Mouse (Mus musculus) limb, embryonic 13.5 days (tissue): ENCODE measurements at regions not wholly inside any gene's neighbourhood (a gene's known extent, or its start where the extent isn't known, plus 50 kb on each side); places are given as distances from the start of the nearest gene placed in this dataset.

Experiments used
- ATAC-seq: fragments of 200-750 bp; cut with Nextera tagmentation; 2 replicates; pipeline ENCODE4 v1.8.0; 2017; ENCODE audit warnings: low read depth, moderate number of reproducible peaks, moderate TSS enrichment; ENCODE audit not compliant: low FRiP score
- H3K27ac ChIP-seq: fragments of 300-500 bp; sonication (generic); 2 replicates; pipeline ENCODE4 v1.5.1; 2015; ENCODE audit warnings: inconsistent platforms, mild to moderate bottlenecking, moderate library complexity
- H3K27me3 ChIP-seq: fragments of 300-500 bp; sonication (generic); 2 replicates; pipeline ENCODE4 v1.6.1; 2015; ENCODE audit warnings: mild to moderate bottlenecking, inconsistent platforms
- H3K36me3 ChIP-seq: fragments of 300-500 bp; sonication (generic); 2 replicates; pipeline ENCODE4 v1.6.1; 2015; ENCODE audit warnings: inconsistent platforms, mild to moderate bottlenecking, moderate library complexity
- H3K4me1 ChIP-seq: fragments of 300-500 bp; sonication (generic); 2 replicates; pipeline ENCODE4 v1.6.1; 2015; ENCODE audit warnings: inconsistent platforms
- H3K4me2 ChIP-seq: fragments of 300-500 bp; sonication (generic); replicated peaks from 2 replicates; pipeline ENCODE4 v1.6.1; 2015; ENCODE audit warnings: inconsistent platforms, mild to moderate bottlenecking, moderate library complexity
- H3K4me3 ChIP-seq: fragments of 300-500 bp; sonication (generic); 2 replicates; pipeline ENCODE4 v1.5.1; 2015; ENCODE audit warnings: moderate library complexity, mild to moderate bottlenecking, inconsistent platforms
- H3K9ac ChIP-seq: fragments of 300-500 bp; sonication (generic); 2 replicates; pipeline ENCODE4 v1.6.1; 2015; ENCODE audit warnings: mild to moderate bottlenecking, inconsistent platforms
- H3K9me3 ChIP-seq: fragments of 300-500 bp; sonication (generic); 2 replicates; pipeline ENCODE4 v1.6.1; 2016; ENCODE audit warnings: inconsistent platforms
- WGBS: fragments of 180-500 bp; shearing (Covaris S2); methylation state at CpG from one replicate; pipeline ENCODE4 v1.1.7; 2015; 5-methylcytosine and 5-hydroxymethylcytosine counted together

DNA sequence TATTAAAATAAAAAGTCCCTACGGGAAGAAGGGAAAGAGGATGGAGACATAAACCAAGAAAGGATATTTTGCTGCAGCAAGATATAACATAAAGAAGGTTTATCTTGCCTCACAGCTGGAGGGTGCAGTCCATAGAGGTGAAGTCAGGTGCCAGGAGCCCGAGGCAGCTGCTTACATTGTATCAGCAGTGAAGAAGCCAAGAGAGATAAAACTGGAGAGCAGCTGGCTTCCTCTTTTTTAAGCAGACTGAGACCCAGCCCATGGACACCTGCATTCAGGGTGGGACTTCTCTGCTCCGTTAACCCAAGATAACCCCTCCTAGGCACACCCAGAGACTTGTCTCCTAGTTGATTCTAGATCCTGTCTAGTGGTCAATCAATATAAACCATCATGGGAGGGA is 147.6 kb downstream of the Ttc8 start:
- H3K36me3 ChIP-seq: no peaks in the 10 kb centered on the region
- H3K27me3 ChIP-seq: no peaks in the 10 kb centered on the region
- no peaks in the 10 kb centered on the region for H3K9me3 ChIP-seq
- H3K4me3 ChIP-seq: no peak overlapping the region
- WGBS: 72% methylated on average over 3 of the region's 3 CpGs
- H3K4me1 ChIP-seq: no peaks in the 10 kb centered on the region
- ATAC-seq: no peak
- H3K27ac ChIP-seq: no peak overlapping the region
- no peak overlapping the region for H3K4me2 ChIP-seq
- no peak overlapping the region for H3K9ac ChIP-seq

GRCm38 (mm10) chr12:99073766-99074165 is 153.4 kb downstream of the Ttc8 start:
- no peak overlapping the region for H3K27ac ChIP-seq
- no peak overlapping the region for H3K9ac ChIP-seq
- no peaks in the 10 kb centered on the region for H3K36me3 ChIP-seq
- WGBS: 87% methylated on average over 5 of the region's 5 CpGs
- ATAC-seq: no peak
- no peaks in the 10 kb centered on the region for H3K27me3 ChIP-seq
- H3K4me1 ChIP-seq: no peaks in the 10 kb centered on the region
- no peaks in the 10 kb centered on the region for H3K9me3 ChIP-seq
- H3K4me3 ChIP-seq: no peak overlapping the region
- no peak overlapping the region for H3K4me2 ChIP-seq

DNA sequence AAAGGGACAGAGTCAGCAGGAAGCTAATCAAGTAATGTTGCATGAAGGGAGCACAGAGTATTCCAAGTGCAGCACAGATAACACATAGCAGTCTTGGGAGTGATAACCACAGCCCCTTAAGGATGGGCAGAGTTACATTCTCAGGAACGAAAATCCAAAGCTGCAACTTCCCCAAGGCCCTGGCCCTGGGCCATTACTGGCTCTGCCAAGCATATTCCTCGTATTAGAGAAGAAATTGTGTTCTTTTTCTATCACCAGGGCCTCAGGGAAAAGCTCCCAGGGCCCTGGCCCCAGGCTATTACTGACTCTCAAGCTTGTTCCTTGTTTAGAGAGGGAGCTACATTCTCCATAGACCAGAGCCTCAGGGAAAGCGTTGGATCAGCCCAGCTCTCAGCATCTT is 157.0 kb downstream of the Ttc8 start:
- no peak for ATAC-seq
- Histone ChIP-seq H3K9me3 (no peaks in the 10 kb centered on the region), H3K27me3 (no peaks in the 10 kb centered on the region), H3K4me2 (no peak overlapping the region), H3K4me3 (no peak overlapping the region), H3K27ac (no peak overlapping the region), H3K9ac (no peak overlapping the region), H3K36me3 (no peaks in the 10 kb centered on the region), H3K4me1 (no peaks in the 10 kb centered on the region)
- WGBS: 75% methylated on average over 3 of the region's 3 CpGs

- no peaks in the 10 kb centered on the region for H3K9me3 ChIP-seq
- no peak for ATAC-seq
- WGBS: 79% methylated on average over 1 of the region's 1 CpGs
Observed at GRCm38 (mm10) chr12:99079873-99080272, 159.5 kb downstream of the Ttc8 start.

DNA sequence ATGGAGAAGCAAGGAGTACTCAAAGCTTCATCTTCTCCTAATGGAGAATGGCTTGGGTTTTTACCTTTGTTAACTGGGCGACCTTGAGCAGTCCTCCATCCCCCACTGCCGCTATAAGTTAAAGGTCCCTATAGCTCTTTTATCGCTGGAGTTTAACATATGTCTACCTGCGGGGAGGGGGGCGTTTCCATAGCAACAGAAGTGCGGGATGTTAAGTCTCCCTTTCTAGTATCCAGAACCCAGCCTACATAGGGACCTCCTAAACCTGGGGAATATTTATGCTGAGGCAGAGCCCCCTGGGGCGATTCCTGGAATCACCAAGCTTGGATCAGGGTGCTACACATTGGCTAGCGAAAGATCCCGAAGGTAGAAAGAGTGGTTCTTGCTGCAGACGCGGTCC is 163.2 kb downstream of the Ttc8 start:
- Histone ChIP-seq H3K4me1 (peaks cover 9% of the 10 kb centered on the region; the same call in 1 of the 2 replicates), H3K27me3 (peaks cover 11% of the 10 kb centered on the region), H3K27ac (no peak overlapping the region), H3K4me2 (peak overlapping the region; percentile 24; the same call in 1 of the 2 replicates), H3K36me3 (no peaks in the 10 kb centered on the region), H3K9ac (no peak overlapping the region), H3K4me3 (no peak overlapping the region), H3K9me3 (no peaks in the 10 kb centered on the region)
- WGBS: 41% methylated on average over 11 of the region's 11 CpGs
- ATAC-seq: no peak

More at GRCm38 (mm10) chr12:99079873-99080272, 159.5 kb downstream of the Ttc8 start:
- H3K4me2 ChIP-seq: no peak overlapping the region
- H3K4me1 ChIP-seq: peaks cover 4% of the 10 kb centered on the region; the same call in 1 of the 2 replicates
- no peak overlapping the region for H3K4me3 ChIP-seq
- no peak overlapping the region for H3K27ac ChIP-seq
- no peak overlapping the region for H3K9ac ChIP-seq
- peaks cover 11% of the 10 kb centered on the region for H3K27me3 ChIP-seq
- H3K36me3 ChIP-seq: no peaks in the 10 kb centered on the region

DNA sequence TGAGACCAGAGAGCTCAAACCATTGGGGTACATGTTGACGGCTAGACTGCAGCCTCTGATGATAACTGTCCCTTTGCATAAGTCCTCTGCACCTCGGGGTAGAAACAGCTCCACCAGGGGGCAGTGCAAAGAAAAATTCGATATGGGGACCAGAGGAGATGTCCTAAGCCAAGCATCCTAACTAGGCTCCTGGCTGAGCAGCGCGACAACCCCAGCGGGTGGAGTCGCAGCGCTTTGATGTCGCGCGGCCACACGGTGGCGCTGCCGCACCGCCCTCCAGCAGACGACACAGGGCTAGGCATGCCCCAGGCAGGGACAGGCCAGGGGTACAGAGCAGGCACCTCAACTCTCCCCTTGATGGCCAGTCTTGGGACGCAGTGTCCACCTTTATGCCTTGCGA is 163.8 kb downstream of the Ttc8 start:
- no peak overlapping the region for H3K4me3 ChIP-seq
- WGBS: 5% methylated on average over 18 of the region's 18 CpGs
- H3K9ac ChIP-seq: no peak overlapping the region
- peaks cover 9% of the 10 kb centered on the region; the same call in 1 of the 2 replicates for H3K4me1 ChIP-seq
- peak overlapping the region; percentile 24 for H3K4me2 ChIP-seq
- no peaks in the 10 kb centered on the region for H3K36me3 ChIP-seq
- no peaks in the 10 kb centered on the region for H3K9me3 ChIP-seq
- no peak overlapping the region for H3K27ac ChIP-seq
- ATAC-seq: peak; percentile 89
- peaks cover 11% of the 10 kb centered on the region for H3K27me3 ChIP-seq

DNA sequence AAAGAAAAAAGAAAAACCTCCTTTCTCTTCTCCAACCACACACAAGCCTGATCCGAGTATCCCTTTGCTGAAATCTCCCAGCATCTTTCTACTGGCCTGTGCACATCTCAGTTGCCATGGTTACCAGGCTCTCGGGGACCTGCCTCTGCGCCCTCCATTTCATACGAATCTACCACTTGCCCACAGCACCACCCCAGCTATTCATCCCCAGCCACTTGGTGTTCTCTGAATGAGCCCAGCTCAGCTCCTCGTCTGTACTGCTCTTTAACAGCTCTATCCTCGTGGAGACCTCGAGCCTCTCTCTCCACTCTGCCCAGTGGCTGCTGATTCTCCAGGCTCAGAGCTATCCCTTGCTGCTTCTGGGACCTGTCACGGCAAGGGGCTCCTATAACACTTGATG is 166.9 kb downstream of the Ttc8 start:
- ATAC-seq: no peak
- Histone ChIP-seq H3K36me3 (no peaks in the 10 kb centered on the region), H3K4me2 (no peak overlapping the region), H3K4me1 (peaks cover 9% of the 10 kb centered on the region; the same call in 1 of the 2 replicates), H3K27me3 (peaks cover 14% of the 10 kb centered on the region), H3K9me3 (no peaks in the 10 kb centered on the region), H3K4me3 (no peak overlapping the region), H3K9ac (no peak overlapping the region), H3K27ac (no peak overlapping the region)
- WGBS: 41% methylated on average over 8 of the region's 8 CpGs

DNA sequence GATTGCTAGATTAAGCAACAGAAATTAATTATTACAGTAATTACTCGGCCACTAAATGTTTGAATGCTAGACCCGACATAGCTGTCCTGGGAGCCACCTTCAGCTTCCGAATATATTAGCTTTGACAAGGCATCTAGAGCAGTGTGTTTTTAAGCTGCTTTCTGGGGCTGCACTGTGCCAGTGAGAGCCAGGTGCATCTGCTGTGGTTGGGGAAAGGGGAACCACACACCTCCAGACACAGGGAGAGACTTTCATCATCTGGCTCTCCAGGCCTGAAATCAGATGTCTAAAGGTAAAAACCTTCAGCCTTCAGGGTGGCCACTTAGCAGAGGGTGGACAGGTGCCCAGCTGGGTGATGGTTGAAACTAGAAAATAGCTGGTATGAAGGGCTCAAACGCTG is 171.4 kb downstream of the Ttc8 start:
- Histone ChIP-seq H3K9ac (no peak overlapping the region), H3K4me2 (no peak overlapping the region), H3K27ac (no peak overlapping the region), H3K36me3 (no peaks in the 10 kb centered on the region), H3K9me3 (no peaks in the 10 kb centered on the region), H3K4me1 (0 out of 2 replicates have a peak, but pooled peaks cover 5% of the 10 kb centered on the region), H3K4me3 (no peak overlapping the region), H3K27me3 (0 out of 2 replicates have a peak, but pooled peaks cover 3% of the 10 kb centered on the region)
- no peak for ATAC-seq
- WGBS: 66% methylated on average over 4 of the region's 4 CpGs

GRCm38 (mm10) chr12:99093151-99093550 is 172.8 kb downstream of the Ttc8 start:
- Histone ChIP-seq H3K9me3 (no peaks in the 10 kb centered on the region), H3K4me3 (no peak overlapping the region), H3K27ac (no peak overlapping the region), H3K27me3 (0 out of 2 replicates have a peak, but pooled peaks cover 3% of the 10 kb centered on the region), H3K36me3 (no peaks in the 10 kb centered on the region), H3K4me1 (0 out of 2 replicates have a peak, but pooled peaks cover 4% of the 10 kb centered on the region), H3K9ac (no peak overlapping the region), H3K4me2 (no peak overlapping the region)
- no peak for ATAC-seq
- 55% methylated on average over 3 of the region's 3 CpGs for WGBS

DNA sequence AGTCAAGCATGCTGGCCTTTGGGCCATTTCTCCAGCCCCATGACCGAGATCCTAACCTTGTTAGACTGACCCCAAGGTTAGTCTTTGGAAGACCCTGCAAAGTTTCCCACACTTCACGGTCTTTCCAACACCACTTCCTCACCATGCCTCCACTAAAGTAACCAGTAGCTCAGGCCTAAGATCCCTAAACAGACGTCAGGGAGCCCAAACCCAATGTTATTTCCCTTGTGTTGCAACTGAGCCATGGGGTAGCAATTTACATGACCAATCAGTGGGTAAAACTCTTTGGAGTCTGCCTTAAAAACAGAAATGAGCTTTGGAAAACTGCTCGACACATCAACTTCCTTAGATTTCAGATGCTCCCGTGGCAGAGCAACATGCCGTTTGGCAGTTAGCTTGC is 173.6 kb downstream of the Ttc8 start:
- no peak overlapping the region for H3K4me3 ChIP-seq
- 0 out of 2 replicates have a peak, but pooled peaks cover 6% of the 10 kb centered on the region for H3K27me3 ChIP-seq
- no peak overlapping the region for H3K9ac ChIP-seq
- no peaks in the 10 kb centered on the region for H3K36me3 ChIP-seq
- no peak overlapping the region for H3K4me2 ChIP-seq
- no peak overlapping the region for H3K27ac ChIP-seq
- H3K9me3 ChIP-seq: no peaks in the 10 kb centered on the region
- 84% methylated on average over 6 of the region's 6 CpGs for WGBS
- H3K4me1 ChIP-seq: 0 out of 2 replicates have a peak, but pooled peaks cover 4% of the 10 kb centered on the region
- no peak for ATAC-seq

GRCm38 (mm10) chr12:99096930-99097617 is 176.7 kb downstream of the Ttc8 start:
- Histone ChIP-seq H3K4me2 (no peak overlapping the region), H3K9me3 (no peaks in the 10 kb centered on the region), H3K4me3 (no peak overlapping the region), H3K27ac (peak overlapping the region; percentile 44; the same call in 1 of the 2 replicates), H3K4me1 (0 out of 2 replicates have a peak, but pooled peaks cover 4% of the 10 kb centered on the region), H3K36me3 (no peaks in the 10 kb centered on the region), H3K9ac (no peak overlapping the region), H3K27me3 (0 out of 2 replicates have a peak, but pooled peaks cover 3% of the 10 kb centered on the region)
- peak; percentile 67 for ATAC-seq
- WGBS: 32% methylated on average over 14 of the region's 14 CpGs

DNA sequence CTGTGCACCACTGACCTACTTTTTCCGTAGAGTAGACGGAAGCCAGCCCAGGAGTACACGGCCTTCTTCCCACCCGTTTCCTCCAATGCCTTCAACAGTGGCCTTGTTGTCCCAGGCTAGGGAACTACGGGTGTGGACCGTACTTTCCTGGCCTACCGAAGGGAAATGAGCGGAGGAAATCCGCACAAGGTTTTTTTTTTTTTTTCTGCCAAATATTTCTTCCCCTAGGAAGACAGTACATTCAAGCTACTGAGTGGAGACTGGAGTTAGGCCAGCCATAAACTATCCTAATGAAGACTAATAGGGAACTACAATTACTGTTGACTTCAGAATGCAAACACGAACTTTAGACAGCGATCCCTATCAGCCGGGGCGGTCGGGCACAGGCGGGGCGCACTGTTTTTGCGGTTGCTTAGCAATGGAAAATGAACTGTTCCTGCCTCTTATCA is 177.3 kb downstream of the Ttc8 start:
- Histone ChIP-seq H3K9me3 (no peaks in the 10 kb centered on the region), H3K9ac (no peak overlapping the region), H3K27ac (peak overlapping the region; percentile 44; the same call in 1 of the 2 replicates), H3K4me1 (0 out of 2 replicates have a peak, but pooled peaks cover 4% of the 10 kb centered on the region), H3K4me2 (no peak overlapping the region), H3K36me3 (no peaks in the 10 kb centered on the region), H3K4me3 (no peak overlapping the region), H3K27me3 (0 out of 2 replicates have a peak, but pooled peaks cover 3% of the 10 kb centered on the region)
- WGBS: 88% methylated on average over 17 of the region's 17 CpGs
- ATAC-seq: peak; percentile 19; the same call in 1 of the 2 replicates
